Mouse (Mus musculus) heart, embryonic 16.5 days (tissue): Measurements from ENCODE around the gene Vsx1. TPM values are rescaled to one million over a fixed set of nuclear protein-coding genes. Genes with fewer than 3 reads are reported as not detected.

ENCODE experiments used
- ATAC-seq: fragments of 200-750 bp; cut with Nextera tagmentation; replicated peaks from 2 replicates; pipeline ENCODE4 v1.8.0; 2017; ENCODE audit warnings: moderate number of reproducible peaks; ENCODE audit not compliant: insufficient read depth, low FRiP score; ENCODE audit errors: extremely low read depth
- H3K27ac ChIP-seq: fragments of 300-500 bp; sonication (generic); 2 replicates; pipeline ENCODE4 v1.5.1; 2014; ENCODE audit warnings: mild to moderate bottlenecking, low read length, control low read depth, moderate library complexity
- H3K27me3 ChIP-seq: fragments of 300-500 bp; sonication (generic); 2 replicates; pipeline ENCODE4 v1.6.1; 2014; ENCODE audit warnings: low read length, mixed read lengths; ENCODE audit not compliant: control insufficient read depth, insufficient read depth
- H3K36me3 ChIP-seq: fragments of 300-500 bp; sonication (generic); 2 replicates; pipeline ENCODE4 v1.6.1; 2014; ENCODE audit not compliant: control insufficient read depth, insufficient read depth
- H3K4me1 ChIP-seq: fragments of 300-500 bp; sonication (generic); 2 replicates; pipeline ENCODE4 v1.6.1; 2014; ENCODE audit warnings: low read length, mixed read lengths; ENCODE audit not compliant: control insufficient read depth, insufficient read depth
- H3K4me2 ChIP-seq: fragments of 300-500 bp; sonication (generic); 2 replicates; pipeline ENCODE4 v1.6.1; 2014; ENCODE audit warnings: low read depth, mild to moderate bottlenecking, control low read depth, low read length
- H3K4me3 ChIP-seq: fragments of 300-500 bp; sonication (generic); 2 replicates; pipeline ENCODE4 v1.5.1; 2014; ENCODE audit warnings: mild to moderate bottlenecking, control low read depth, low read length
- H3K9ac ChIP-seq: fragments of 300-500 bp; sonication (generic); 2 replicates; pipeline ENCODE4 v1.6.1; 2014; ENCODE audit warnings: low read length, control low read depth
- H3K9me3 ChIP-seq: fragments of 300-500 bp; sonication (generic); replicated peaks from 2 replicates; pipeline ENCODE4 v1.6.1; 2016; ENCODE audit warnings: low read length; ENCODE audit not compliant: control insufficient read depth
- WGBS: fragments of 180-500 bp; shearing (Covaris S2); extraction: QIAGEN DNeasy Blood & Tissue Kit; methylation state at CpG from one replicate; pipeline ENCODE4 v1.1.7; 2014; 5-methylcytosine and 5-hydroxymethylcytosine counted together
- polyA plus RNA-seq: library from polyadenylated mRNA; unstranded; fragments of >200 nt; fragmentation: Nextera tagmentation; extraction: Ambion mirVana; gene quantifications from 2 replicates; pipeline ENCODE4 v1.2.1, GENCODE M21; 2015

Gene Vsx1
- polyA plus RNA-seq, 1 experiment from 2014 or later: not detected

DNA sequence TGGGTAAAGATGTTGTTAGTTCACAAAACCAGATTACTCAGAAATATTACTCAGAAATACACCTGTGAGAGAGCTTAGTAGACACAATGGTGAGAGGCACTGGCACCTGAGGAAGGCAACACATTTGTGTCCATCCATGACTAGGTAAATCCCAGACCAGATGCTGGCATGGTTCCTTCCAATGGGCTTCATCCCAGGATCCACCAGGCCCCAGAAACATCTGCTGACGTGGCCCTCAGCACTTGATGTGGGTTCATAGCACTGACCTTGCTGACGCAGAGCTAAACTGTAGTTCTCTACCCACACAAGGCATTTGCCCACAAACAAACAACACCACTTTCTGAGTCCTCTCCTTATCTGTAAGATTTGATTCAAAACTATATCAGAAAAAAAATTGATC, 34.3 kb downstream of the Vsx1 start:
- Histone ChIP-seq H3K4me1 (peaks cover 12% of the 10 kb centered on the region), H3K4me3 (no peak overlapping the region), H3K9me3 (no peaks in the 10 kb centered on the region), H3K27me3 (no peaks in the 10 kb centered on the region), H3K27ac (no peak overlapping the region), H3K36me3 (peaks cover 3% of the 10 kb centered on the region; the same call in 1 of the 2 replicates), H3K4me2 (no peak overlapping the region), H3K9ac (no peak overlapping the region)
- ATAC-seq: no peak
- WGBS: 83% methylated on average over 2 of the region's 2 CpGs

DNA sequence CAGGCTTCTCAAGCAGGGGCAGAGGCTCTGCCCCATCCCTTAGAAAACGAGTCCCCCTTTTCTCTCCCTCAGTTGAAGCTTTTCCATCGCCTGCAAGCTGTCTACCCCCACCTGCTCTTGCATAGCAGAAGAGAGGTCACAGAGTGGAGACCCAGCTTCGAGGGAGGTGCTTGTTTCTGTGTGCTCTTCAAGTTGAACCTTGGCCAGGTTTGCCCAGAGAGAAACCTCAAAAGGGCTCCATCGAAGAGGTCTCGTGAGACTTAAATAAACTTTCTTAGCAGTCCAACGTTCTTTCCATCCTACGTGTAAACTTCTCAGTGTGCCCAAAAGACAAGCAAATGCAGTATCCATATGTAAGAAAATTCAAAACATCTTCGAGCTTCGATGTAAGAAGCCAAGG, 37.8 kb downstream of the Vsx1 start:
- Histone ChIP-seq H3K4me2 (no peak overlapping the region), H3K27ac (no peak overlapping the region), H3K4me1 (peaks cover 12% of the 10 kb centered on the region), H3K9me3 (no peaks in the 10 kb centered on the region), H3K4me3 (no peak overlapping the region), H3K27me3 (no peaks in the 10 kb centered on the region), H3K36me3 (no peaks in the 10 kb centered on the region), H3K9ac (no peak overlapping the region)
- 47% methylated on average over 9 of the region's 9 CpGs for WGBS
- ATAC-seq: no peak

GRCm38 (mm10) chr2:150650511-150651074, 38.6 kb downstream of the Vsx1 start:
- 17% methylated on average over 7 of the region's 7 CpGs for WGBS
- H3K4me1 ChIP-seq: peaks cover 12% of the 10 kb centered on the region
- H3K27ac ChIP-seq: peak overlapping the region; percentile 76
- peak overlapping the region; percentile 17; the same call in 1 of the 2 replicates for H3K4me2 ChIP-seq
- no peak overlapping the region for H3K4me3 ChIP-seq
- peak; percentile 68 for ATAC-seq
- H3K9ac ChIP-seq: peak overlapping the region; percentile 26
- H3K27me3 ChIP-seq: no peaks in the 10 kb centered on the region
- no peaks in the 10 kb centered on the region for H3K9me3 ChIP-seq
- H3K36me3 ChIP-seq: no peaks in the 10 kb centered on the region

GRCm38 (mm10) chr2:150648300-150648895, 40.8 kb downstream of the Vsx1 start:
- no peaks in the 10 kb centered on the region for H3K9me3 ChIP-seq
- no peak for ATAC-seq
- 51% methylated on average over 13 of the region's 13 CpGs for WGBS

DNA sequence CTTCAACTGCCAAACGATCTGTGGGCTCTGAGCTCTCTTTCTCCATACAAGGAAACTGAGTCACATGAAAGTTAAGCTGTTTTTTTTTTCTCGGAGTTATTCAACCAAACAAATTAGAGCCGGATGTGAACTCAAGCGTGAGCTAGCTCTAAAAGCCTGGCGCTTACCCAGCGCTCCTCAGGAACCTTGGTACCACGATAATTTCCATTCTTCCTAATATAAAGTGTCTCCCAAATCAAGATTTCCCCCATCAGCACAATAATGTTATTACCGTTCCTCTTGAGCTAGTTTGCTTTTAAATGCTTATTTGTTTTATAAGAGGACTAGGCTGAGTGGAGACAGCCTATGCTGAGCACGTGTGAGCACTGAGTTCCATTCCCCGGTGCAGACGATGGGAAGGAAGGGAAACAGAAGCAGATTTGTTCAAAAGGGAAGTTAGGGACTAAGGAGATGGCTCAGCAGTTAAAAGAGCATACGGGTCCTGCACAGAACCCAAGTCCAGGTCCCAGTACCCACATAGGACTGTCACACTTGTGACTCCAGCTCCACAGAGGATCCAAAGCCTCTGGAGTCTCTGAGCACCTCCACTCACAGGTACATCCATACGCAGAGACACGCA, 41.4 kb downstream of the Vsx1 start:
- 77% methylated on average over 14 of the region's 14 CpGs for WGBS
- H3K4me3 ChIP-seq: no peak overlapping the region
- H3K9ac ChIP-seq: no peak overlapping the region
- no peak for ATAC-seq
- H3K4me1 ChIP-seq: peaks cover 12% of the 10 kb centered on the region
- H3K27me3 ChIP-seq: no peaks in the 10 kb centered on the region
- no peaks in the 10 kb centered on the region for H3K36me3 ChIP-seq
- no peak overlapping the region for H3K4me2 ChIP-seq
- no peak overlapping the region for H3K27ac ChIP-seq
- H3K9me3 ChIP-seq: no peaks in the 10 kb centered on the region

More at GRCm38 (mm10) chr2:150648300-150648895, 40.8 kb downstream of the Vsx1 start:
- H3K27me3 ChIP-seq: no peaks in the 10 kb centered on the region
- H3K4me3 ChIP-seq: no peak overlapping the region
- H3K4me1 ChIP-seq: peaks cover 12% of the 10 kb centered on the region
- no peak overlapping the region for H3K4me2 ChIP-seq
- no peak overlapping the region for H3K9ac ChIP-seq
- no peak overlapping the region for H3K27ac ChIP-seq
- no peaks in the 10 kb centered on the region for H3K36me3 ChIP-seq

DNA sequence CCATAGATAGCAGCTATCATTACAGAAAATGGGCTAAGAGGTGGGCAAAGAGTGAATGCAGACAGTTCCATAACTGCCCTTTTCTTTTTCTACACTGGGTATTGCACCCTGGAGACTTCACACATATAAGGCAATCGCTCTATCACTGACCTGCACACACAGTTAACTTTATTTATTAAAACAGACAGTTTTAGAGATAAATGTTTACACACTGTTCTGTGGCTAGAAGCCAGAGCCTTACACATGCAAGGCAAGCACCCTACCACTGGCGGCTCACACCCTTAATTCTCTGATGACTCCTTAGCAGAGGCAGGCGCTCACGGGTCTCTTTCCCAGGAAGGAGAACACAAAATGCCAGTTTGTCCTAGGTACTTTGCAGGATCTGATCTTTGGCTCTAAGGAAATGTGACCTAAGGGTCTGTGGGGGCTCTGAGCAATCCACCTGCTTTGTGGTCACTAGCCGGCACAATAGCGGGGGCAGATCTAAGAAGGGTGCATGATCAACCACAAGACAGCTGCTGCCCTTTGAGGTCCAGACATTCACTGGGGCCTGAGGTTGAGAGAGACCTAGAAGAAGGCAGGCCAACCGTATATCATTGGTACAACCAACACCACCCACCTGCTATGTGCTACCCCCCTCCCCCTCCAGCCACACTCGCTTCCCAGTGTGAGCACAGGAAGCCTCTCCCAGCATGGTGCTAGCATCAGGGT, 42.6 kb downstream of the Vsx1 start:
- Histone ChIP-seq H3K36me3 (no peaks in the 10 kb centered on the region), H3K9ac (no peak overlapping the region), H3K4me3 (no peak overlapping the region), H3K4me2 (no peak overlapping the region), H3K9me3 (no peaks in the 10 kb centered on the region), H3K27ac (no peak overlapping the region), H3K27me3 (no peaks in the 10 kb centered on the region), H3K4me1 (peaks cover 12% of the 10 kb centered on the region)
- 70% methylated on average over 8 of the region's 8 CpGs for WGBS
- no peak for ATAC-seq

DNA sequence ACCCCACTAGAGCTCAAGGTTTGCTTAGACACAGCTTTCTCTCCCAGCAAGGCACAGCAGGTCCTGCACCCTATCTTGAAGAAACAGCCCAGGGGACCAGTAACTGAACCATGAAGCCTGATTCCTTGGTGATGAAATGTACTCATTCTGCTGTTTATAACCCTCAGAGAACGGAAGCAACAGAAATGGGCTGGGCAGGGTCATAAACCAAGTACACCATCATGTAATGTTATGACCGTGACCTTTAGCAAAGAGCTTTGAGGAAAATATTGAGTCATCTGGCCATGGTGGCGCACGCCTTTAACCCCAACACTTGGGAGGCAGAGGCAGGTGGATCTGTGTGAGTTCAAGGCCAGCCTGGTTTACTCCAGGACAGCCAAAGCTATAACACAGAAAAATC, 43.9 kb downstream of the Vsx1 start:
- Histone ChIP-seq H3K27me3 (no peaks in the 10 kb centered on the region), H3K4me1 (peaks cover 2% of the 10 kb centered on the region; the same call in 1 of the 2 replicates), H3K4me3 (no peak overlapping the region), H3K9ac (no peak overlapping the region), H3K4me2 (no peak overlapping the region), H3K27ac (no peak overlapping the region), H3K36me3 (no peaks in the 10 kb centered on the region), H3K9me3 (no peaks in the 10 kb centered on the region)
- 87% methylated on average over 4 of the region's 4 CpGs for WGBS
- no peak for ATAC-seq

GRCm38 (mm10) chr2:150643726-150644415, 45.3 kb downstream of the Vsx1 start:
- Histone ChIP-seq H3K9me3 (no peaks in the 10 kb centered on the region), H3K36me3 (no peaks in the 10 kb centered on the region), H3K27ac (no peak overlapping the region), H3K27me3 (no peaks in the 10 kb centered on the region), H3K9ac (no peak overlapping the region), H3K4me1 (no peaks in the 10 kb centered on the region), H3K4me3 (no peak overlapping the region), H3K4me2 (no peak overlapping the region)
- ATAC-seq: no peak
- 77% methylated on average over 8 of the region's 8 CpGs for WGBS
